Mouse (Mus musculus) limb, embryonic 13.5 days (tissue): Measurements from ENCODE around the gene Dchs2. TPM values are rescaled to one million over a fixed set of nuclear protein-coding genes. Genes with fewer than 3 reads are reported as not detected.

ENCODE experiments used
- ATAC-seq: fragments of 200-750 bp; cut with Nextera tagmentation; 2 replicates; pipeline ENCODE4 v1.8.0; 2017; ENCODE audit warnings: low read depth, moderate number of reproducible peaks, moderate TSS enrichment; ENCODE audit not compliant: low FRiP score
- H3K27ac ChIP-seq: fragments of 300-500 bp; sonication (generic); 2 replicates; pipeline ENCODE4 v1.5.1; 2015; ENCODE audit warnings: inconsistent platforms, mild to moderate bottlenecking, moderate library complexity
- H3K27me3 ChIP-seq: fragments of 300-500 bp; sonication (generic); 2 replicates; pipeline ENCODE4 v1.6.1; 2015; ENCODE audit warnings: mild to moderate bottlenecking, inconsistent platforms
- H3K36me3 ChIP-seq: fragments of 300-500 bp; sonication (generic); 2 replicates; pipeline ENCODE4 v1.6.1; 2015; ENCODE audit warnings: inconsistent platforms, mild to moderate bottlenecking, moderate library complexity
- H3K4me1 ChIP-seq: fragments of 300-500 bp; sonication (generic); 2 replicates; pipeline ENCODE4 v1.6.1; 2015; ENCODE audit warnings: inconsistent platforms
- H3K4me2 ChIP-seq: fragments of 300-500 bp; sonication (generic); replicated peaks from 2 replicates; pipeline ENCODE4 v1.6.1; 2015; ENCODE audit warnings: inconsistent platforms, mild to moderate bottlenecking, moderate library complexity
- H3K4me3 ChIP-seq: fragments of 300-500 bp; sonication (generic); 2 replicates; pipeline ENCODE4 v1.5.1; 2015; ENCODE audit warnings: moderate library complexity, mild to moderate bottlenecking, inconsistent platforms
- H3K9ac ChIP-seq: fragments of 300-500 bp; sonication (generic); 2 replicates; pipeline ENCODE4 v1.6.1; 2015; ENCODE audit warnings: mild to moderate bottlenecking, inconsistent platforms
- H3K9me3 ChIP-seq: fragments of 300-500 bp; sonication (generic); 2 replicates; pipeline ENCODE4 v1.6.1; 2016; ENCODE audit warnings: inconsistent platforms
- WGBS: fragments of 180-500 bp; shearing (Covaris S2); methylation state at CpG from one replicate; pipeline ENCODE4 v1.1.7; 2015; 5-methylcytosine and 5-hydroxymethylcytosine counted together
- polyA plus RNA-seq: library from polyadenylated mRNA; unstranded; fragments of >200 nt; fragmentation: Nextera tagmentation; extraction: Ambion mirVana; gene quantifications from 2 replicates; pipeline ENCODE4 v1.2.1, GENCODE M21; 2015

Dchs2 gene
- polyA plus RNA-seq, 1 experiment from 2014 or later = 0.84 TPM

DNA sequence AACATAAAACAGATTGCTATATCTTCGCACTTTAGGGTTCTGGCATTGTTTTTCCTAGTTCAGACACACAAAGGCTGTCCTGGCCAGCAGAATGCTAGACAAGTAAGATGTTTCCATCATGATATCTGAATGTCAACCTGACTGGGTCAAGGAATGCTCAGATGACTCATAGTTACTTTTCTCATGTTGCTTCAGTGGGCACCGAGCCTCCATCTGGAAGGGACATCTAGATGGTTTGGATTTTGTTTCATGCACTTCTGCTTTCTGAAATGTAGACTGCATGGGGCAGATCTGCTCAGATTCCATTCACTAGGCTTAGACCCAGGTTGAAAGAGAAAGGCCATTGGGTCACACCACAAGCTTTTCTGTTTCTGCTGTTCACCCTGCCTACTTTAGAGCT lies 242.1 kb downstream of the Dchs2 start:
- peaks cover 4% of the 10 kb centered on the region; the same call in 1 of the 2 replicates for H3K4me1 ChIP-seq
- no peak overlapping the region for H3K9ac ChIP-seq
- H3K4me2 ChIP-seq = no peak overlapping the region
- WGBS = 90% methylated on average over 2 of the region's 2 CpGs
- no peak for ATAC-seq
- H3K36me3 ChIP-seq = no peaks in the 10 kb centered on the region
- no peaks in the 10 kb centered on the region for H3K9me3 ChIP-seq
- H3K4me3 ChIP-seq = no peak overlapping the region
- H3K27me3 ChIP-seq = no peaks in the 10 kb centered on the region
- no peak overlapping the region for H3K27ac ChIP-seq

DNA sequence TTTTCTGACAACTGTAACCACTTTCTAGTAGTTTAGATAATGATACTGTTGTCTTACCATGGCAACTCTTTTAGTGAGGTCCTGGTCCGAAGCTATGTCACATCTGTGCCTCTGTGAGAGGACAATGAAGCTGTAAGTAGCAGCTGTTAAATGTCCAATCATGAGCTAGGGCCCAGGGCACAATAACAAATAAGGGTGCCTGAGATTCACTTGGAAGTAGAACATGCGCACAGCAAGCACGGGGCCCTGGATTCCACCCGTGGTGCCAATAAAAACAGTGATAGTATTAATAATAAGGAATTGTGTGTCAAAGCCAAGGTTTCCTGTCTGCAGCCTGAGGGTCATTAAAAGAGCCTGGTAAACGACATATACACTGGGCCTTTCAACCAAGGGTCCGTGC lies 246.6 kb downstream of the Dchs2 start:
- Histone ChIP-seq H3K27me3 (no peaks in the 10 kb centered on the region), H3K4me3 (no peak overlapping the region), H3K9ac (no peak overlapping the region), H3K27ac (no peak overlapping the region), H3K4me1 (peaks cover 4% of the 10 kb centered on the region; the same call in 1 of the 2 replicates), H3K36me3 (no peaks in the 10 kb centered on the region), H3K9me3 (no peaks in the 10 kb centered on the region; the same call in 1 of the 2 replicates), H3K4me2 (no peak overlapping the region)
- 46% methylated on average over 6 of the region's 6 CpGs for whole genome bisulfite sequencing
- ATAC-seq = no peak

DNA sequence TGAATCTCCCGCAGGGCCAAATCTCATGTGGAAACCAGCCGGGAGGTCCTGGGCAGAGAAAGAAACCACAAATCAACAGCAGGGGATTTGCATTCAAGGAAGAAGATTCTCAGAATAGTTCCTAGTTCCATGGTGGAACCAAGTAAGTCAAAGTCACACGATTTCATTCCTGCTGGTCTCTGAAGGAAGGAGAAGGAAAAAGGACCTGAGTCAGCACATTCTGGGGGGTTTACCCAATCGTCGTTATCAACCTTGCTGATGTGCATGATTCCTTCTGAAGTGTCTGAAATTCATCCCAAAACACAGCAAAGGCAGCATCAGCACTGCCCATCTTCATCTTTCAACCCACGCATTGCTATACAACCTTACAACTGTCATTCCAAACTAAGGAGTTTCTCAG lies 249.1 kb downstream of the Dchs2 start:
- Histone ChIP-seq H3K4me3 (no peak overlapping the region), H3K27me3 (no peaks in the 10 kb centered on the region), H3K4me1 (peaks cover 4% of the 10 kb centered on the region; the same call in 1 of the 2 replicates), H3K4me2 (no peak overlapping the region), H3K9ac (no peak overlapping the region), H3K9me3 (no peaks in the 10 kb centered on the region; the same call in 1 of the 2 replicates), H3K27ac (no peak overlapping the region), H3K36me3 (no peaks in the 10 kb centered on the region)
- no peak for ATAC-seq
- 93% methylated on average over 6 of the region's 6 CpGs for WGBS

Other genes starting within 250 kb of the Dchs2 start
- 0.40 and 0.62 TPM in 2 replicates for gene Lrat, start 224.0 kb upstream of the Dchs2 start, polyA plus RNA-seq
- gene Fgg, start 120.2 kb upstream of the Dchs2 start, polyA plus RNA-seq = 0.10 and 1.1 TPM in 2 replicates
- gene Fga, start 101.9 kb upstream of the Dchs2 start, polyA plus RNA-seq = 0.09 and 1.0 TPM in 2 replicates
- 0.78 TPM in 1 of 2 replicates, not detected in the other for gene Fgb, start 78.1 kb upstream of the Dchs2 start, polyA plus RNA-seq
- gene Plrg1, start 72.4 kb upstream of the Dchs2 start, polyA plus RNA-seq = 115 TPM in 2 replicates